Mouse (Mus musculus): ENCODE data around the gene Synj2.

Gene Synj2

GRCm38 (mm10) chr17:6036872-6037271 lies 95.8 kb downstream of the Synj2 start:
- DNase-seq (ENCODE audit: low spot score in 2 of 2) = no peak

- no peak for DNase-seq (ENCODE audit: low spot score in 2 of 2)
These were observed 96.4 kb downstream of the Synj2 start for GRCm38 (mm10) chr17:6037507-6037906.

- DNase-seq (ENCODE audit: low spot score in 2 of 2) = no peak
These were observed 111.7 kb downstream of the Synj2 start for GRCm38 (mm10) chr17:6052801-6053200.

- peak in 1 of 2 experiments; percentile 45 for DNase-seq (ENCODE audit: low spot score in 2 of 2)
These were observed 113.9 kb downstream of the Synj2 start for GRCm38 (mm10) chr17:6054934-6055355.

- DNase-seq (ENCODE audit: low spot score in 2 of 2) = no peak
These were observed 121.7 kb downstream of the Synj2 start for GRCm38 (mm10) chr17:6062793-6063192.

- no peak for DNase-seq (ENCODE audit: low spot score in 2 of 2)
These were observed 122.5 kb downstream of the Synj2 start for GRCm38 (mm10) chr17:6063532-6063931.

GRCm38 (mm10) chr17:6066021-6066420 lies 124.9 kb downstream of the Synj2 start:
- DNase-seq (ENCODE audit: low spot score in 2 of 2) = no peak

- DNase-seq (ENCODE audit: low spot score in 2 of 2) = no peak
These were observed 126.5 kb downstream of the Synj2 start for GRCm38 (mm10) chr17:6067613-6068012.

GRCm38 (mm10) chr17:6069866-6070265 lies 128.8 kb downstream of the Synj2 start:
- DNase-seq (ENCODE audit: low spot score in 2 of 2) = no peak

- no peak for DNase-seq (ENCODE audit: low spot score in 2 of 2)
These were observed 132.3 kb downstream of the Synj2 start for GRCm38 (mm10) chr17:6073405-6073804.

GRCm38 (mm10) chr17:6079287-6080122 lies 138.4 kb downstream of the Synj2 start, which contains the start of the genes Serac1 and Gtf2h5:
Gene Serac1, minus strand, starts transcription at chr17:6079741.
Gene Gtf2h5, plus strand, starts transcription at chr17:6079786.
- peak; percentile 98 to 99 for DNase-seq (ENCODE audit: low spot score in 2 of 2)

GRCm38 (mm10) chr17:6083323-6083890 lies 142.3 kb downstream of the Synj2 start:
- no peak for DNase-seq (ENCODE audit: low spot score in 2 of 2)

- no peak for DNase-seq (ENCODE audit: low spot score in 2 of 2)
These were observed 150.5 kb downstream of the Synj2 start for GRCm38 (mm10) chr17:6091604-6092003.
